Mouse (Mus musculus): ENCODE data around the gene Upf3a. TPM values are rescaled to one million over a fixed set of nuclear protein-coding genes. Genes with fewer than 3 reads are reported as not detected.
"Not testable (repeated sequence)": the region's sequence is repeated elsewhere in the genome, so short reads cannot be mapped to it uniquely, and the experiment has no call there.

Gene Upf3a
- 10 to 100 TPM; 24.9 to 36.0 (median 32.3) TPM for total RNA-seq (2022)

DNA sequence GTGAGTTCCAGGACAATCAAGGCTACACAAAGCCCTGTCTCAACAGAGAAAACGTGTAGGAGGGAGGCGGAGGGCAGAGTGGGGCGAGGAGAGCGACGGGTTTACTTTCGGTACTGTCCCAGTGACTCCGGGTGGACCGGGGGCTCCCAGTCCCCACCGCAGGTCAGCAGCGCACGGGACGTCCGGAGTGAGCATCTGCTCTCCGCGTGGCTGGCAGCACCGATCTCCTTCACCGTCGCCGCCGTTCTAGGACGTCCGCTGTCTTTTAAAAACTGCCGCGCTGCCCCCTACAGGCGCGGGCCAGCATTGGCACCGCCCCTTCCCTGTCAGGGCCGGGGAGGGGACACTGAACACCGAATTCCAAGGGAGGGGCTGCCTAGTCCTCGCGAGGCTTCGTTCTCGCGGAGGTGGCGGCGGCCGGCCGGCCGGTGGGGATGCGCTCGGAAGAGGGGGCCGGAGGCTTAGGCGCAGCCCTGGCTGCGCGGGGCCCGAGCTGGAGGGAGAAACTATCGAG lies at the start of gene Upf3a:
Gene Upf3a (plus strand): TSS at position 366 of the 514 bp plus-strand sequence.
- peak; percentile 90 for DNase-seq

GRCm38 (mm10) chr8:13740323-13740770 lies 45.1 kb upstream of the Upf3a start:
- DNase-seq: no peak

- no peak for DNase-seq
Observed at GRCm38 (mm10) chr8:13740817-13741613, 44.4 kb upstream of the Upf3a start.

DNA sequence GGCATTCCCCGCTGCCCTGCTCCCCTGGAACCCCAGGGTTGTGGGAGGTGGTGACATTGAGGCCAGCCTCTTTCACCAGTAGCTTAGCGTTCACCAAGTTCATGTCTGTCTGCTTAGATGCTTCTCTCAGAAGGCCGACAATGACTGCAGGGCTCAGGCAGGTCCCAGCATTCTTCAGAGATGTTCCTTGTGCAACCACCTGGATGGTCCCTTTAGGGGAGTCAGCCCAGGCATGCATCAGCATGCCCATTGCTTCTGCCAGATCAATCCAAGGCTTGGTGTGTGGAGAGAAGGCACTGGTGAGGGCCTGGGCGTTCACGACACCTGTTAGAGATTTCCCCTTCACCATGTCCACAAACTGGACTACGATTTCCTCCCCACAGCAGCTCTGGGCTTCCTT lies 39.2 kb upstream of the Upf3a start:
- DNase-seq: not testable (repeated sequence)

DNA sequence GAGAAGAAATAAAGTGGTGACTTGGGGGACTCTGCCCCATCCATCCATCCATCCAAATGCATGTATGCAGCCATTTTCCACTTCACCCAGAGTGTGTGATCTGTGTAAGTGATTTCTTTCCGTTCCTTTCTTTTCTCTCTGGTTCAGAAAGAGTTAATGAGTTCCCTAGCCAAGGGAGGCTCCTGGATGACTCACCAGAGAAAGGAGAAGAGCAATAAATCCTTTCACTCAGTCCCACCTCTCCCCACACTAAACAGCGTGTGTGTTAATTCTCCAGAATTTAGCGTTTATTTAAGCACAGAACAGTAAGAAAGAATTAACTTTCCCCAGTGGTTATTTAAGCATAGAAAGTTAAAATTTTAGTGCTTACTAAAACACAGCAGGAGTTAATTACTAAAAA lies 37.8 kb upstream of the Upf3a start:
- no peak for DNase-seq

DNA sequence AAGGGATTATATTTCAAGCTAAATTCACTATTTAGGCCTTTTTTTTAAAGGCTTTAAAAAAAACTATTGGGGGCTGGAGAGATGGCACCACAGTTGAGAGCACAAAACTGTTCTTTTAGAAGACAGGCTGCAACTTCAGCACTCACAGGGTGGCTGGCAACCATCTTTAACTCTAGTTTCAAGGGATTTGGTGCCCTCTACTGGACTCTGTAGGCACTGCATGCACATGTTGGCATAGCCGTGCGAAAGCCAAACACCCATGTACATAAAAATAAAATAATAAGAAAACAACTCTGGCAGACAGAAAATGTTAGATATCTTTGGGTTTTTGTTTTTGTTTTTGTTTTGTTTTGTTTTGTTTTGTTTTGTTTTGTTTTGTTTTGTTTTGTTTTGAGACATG lies 31.7 kb upstream of the Upf3a start:
- peak; percentile 43 for DNase-seq

- no peak for DNase-seq
Observed at GRCm38 (mm10) chr8:13756480-13756879, 28.9 kb upstream of the Upf3a start.

DNA sequence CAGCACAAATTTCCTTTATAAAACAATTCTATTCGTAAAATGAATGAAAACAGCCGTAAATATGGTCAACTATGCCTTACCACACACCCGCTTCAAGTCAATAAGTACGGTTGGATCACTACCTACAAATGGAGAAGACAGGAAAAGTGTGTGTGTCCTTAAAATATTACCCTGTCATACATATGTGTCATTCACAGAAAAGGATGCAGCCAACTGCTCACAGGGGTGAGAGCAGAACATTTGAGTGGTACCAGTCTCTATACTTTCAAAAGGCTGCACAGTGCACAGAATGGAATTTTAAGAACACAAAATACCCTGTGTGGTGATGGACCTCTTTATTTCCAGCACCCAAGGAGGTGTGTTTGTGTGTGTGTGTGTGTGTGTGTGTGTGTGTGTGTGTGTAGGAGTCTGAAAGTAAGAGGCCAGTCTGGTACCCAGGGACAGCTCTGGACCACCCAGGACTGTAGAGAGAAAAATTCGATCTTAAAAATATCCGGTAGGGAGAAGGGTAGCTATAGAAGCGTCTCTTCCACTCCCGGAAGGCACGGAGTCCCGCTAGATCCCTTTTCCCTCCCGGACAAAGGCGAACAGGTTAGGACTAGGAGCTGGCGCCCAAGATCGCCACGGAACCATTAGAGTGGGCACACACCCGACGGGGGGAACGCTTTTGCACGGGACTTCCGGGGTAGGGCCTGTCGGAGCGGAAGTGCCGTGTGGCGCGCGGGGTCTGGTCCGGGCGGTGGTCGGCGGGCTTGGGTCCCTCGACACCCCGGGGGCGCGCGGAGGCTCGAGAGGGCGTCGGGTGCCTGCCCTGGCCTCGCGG lies 28.2 kb upstream of the Upf3a start, which contains the start of gene Cdc16:
Gene Cdc16 (plus strand): TSS at position 695 of the 823 bp plus-strand sequence.
- peak; percentile 78 for DNase-seq

- DNase-seq: no peak
Observed at GRCm38 (mm10) chr8:13757805-13758727, 27.3 kb upstream of the Upf3a start.

DNA sequence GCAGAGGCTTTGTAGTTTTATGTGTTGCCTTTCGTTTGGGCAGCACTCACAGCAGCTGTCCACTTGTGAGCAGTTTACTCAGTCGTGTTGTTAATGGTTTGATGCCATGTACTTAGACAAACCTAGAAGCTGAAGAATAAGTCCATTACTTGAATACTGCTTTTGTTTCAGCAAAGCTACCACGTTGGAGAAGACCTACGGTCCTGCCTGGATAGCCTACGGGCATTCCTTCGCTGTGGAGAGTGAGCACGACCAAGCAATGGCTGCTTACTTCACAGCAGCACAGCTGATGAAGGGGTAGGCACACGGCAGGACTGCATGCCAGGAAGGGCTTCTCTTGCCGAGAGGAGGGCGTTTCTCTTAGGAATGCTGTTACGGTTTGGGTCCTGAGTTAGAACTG lies 16.2 kb upstream of the Upf3a start:
- no peak for DNase-seq

GRCm38 (mm10) chr8:13780536-13780935 lies 4.9 kb upstream of the Upf3a start:
- DNase-seq: peak; percentile 15

GRCm38 (mm10) chr8:13785764-13786299 lies 417 bp downstream of the Upf3a start:
- peak; percentile 89 for DNase-seq

- DNase-seq: no peak
Observed at GRCm38 (mm10) chr8:13789606-13790005, 4.2 kb downstream of the Upf3a start.

GRCm38 (mm10) chr8:13793097-13793745 lies 7.8 kb downstream of the Upf3a start:
- no peak for DNase-seq

GRCm38 (mm10) chr8:13793746-13794101 lies 8.3 kb downstream of the Upf3a start:
- no peak for DNase-seq

- no peak for DNase-seq
Observed at GRCm38 (mm10) chr8:13797676-13798075, 12.3 kb downstream of the Upf3a start.

- no peak for DNase-seq
Observed at GRCm38 (mm10) chr8:13799566-13799965, 14.2 kb downstream of the Upf3a start.

GRCm38 (mm10) chr8:13828598-13829172 lies 43.3 kb downstream of the Upf3a start:
- DNase-seq: no peak

GRCm38 (mm10) chr8:13838289-13838688 lies 52.9 kb downstream of the Upf3a start, which contains the start of gene AF366264:
Gene AF366264 (minus strand): TSS chr8:13838389.
- DNase-seq: not testable (repeated sequence)

DNA sequence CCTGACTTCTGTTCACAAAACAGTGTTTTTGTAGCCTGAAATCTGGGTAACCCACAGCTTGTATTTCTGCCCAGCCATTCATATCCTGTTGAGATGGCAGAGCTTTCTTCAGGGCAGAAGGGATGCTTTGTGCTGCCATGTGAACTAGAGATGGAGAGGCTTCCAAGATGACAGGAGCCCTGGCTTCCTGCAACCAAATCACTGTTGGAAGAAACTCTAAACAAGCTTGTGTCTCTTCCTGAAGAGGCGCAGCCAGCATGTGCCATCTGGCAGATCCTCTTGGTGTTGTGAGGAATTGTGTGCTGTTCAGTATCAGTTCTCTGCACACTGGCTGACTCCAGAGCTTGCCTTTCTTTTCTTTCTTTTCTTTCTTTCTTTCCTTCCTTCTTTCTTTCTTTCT lies 57.9 kb downstream of the Upf3a start:
- DNase-seq: not testable (repeated sequence)
